ENCODE assay signal across 10 mouse cellular contexts in the genomic region with DNA sequence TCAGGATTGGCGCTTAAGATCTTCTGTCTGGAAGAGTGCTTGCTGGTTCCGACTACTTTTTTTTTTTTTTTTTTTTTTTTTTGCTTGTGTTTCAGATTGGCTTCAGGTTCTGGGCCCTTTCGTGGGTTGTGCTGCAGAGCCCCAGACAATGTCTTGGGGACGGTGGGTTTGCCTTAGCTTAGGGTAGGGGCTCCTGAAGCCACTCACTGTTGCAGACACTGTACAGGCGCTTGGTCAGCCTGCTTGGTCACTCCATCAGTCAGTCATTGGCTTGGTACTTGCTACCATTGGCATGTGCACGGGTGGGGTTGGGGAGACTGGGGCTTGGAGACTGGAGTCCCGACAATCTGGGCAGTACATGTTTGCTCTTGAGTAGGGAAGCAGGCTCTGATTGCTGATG.
DNase-seq lines count a peak whose midpoint lies in the region; ATAC-seq and TF ChIP-seq lines count a peak whose summit lies in the region.
"Had no signal": no experiment of that assay in that cellular context is flagged by ENCODE, and none has a peak within 500 bp of the region (broad histone marks: within the 10 kb centered on the region; RNA-seq: fewer than 3 reads in every experiment).

No protein-coding gene starts in this region.

- H3K4me3 ChIP-seq in kidney, postnatal 0 days (replicated peaks; ENCODE audit: low read depth, low read length): no peak overlapping the region
- H3K4me3 ChIP-seq in forebrain, embryonic 10.5 days: peak overlapping the region; percentile 50
- peak overlapping the region; percentile 43 for H3K4me3 ChIP-seq in intestine, embryonic 16.5 days (ENCODE audit: low read length)
- H3K4me3 ChIP-seq in myocyte: peak overlapping the region; percentile 4
- H3K4me3 ChIP-seq: erythroblast, embryonic 14.5 days had no signal

- H3K79me2 ChIP-seq in myocyte (ENCODE audit: control insufficient read depth, insufficient read depth): no peaks in the 10 kb centered on the region

- peak overlapping the region; percentile 56 for H3K4me2 ChIP-seq in kidney, postnatal 0 days (ENCODE audit: low read length)
- peak overlapping the region; percentile 90 for H3K4me2 ChIP-seq in intestine, embryonic 16.5 days (ENCODE audit: low read depth, low read length)
- peak overlapping the region; percentile 68 for H3K4me2 ChIP-seq in myocyte (ENCODE audit: low read depth)

- no peaks in the 10 kb centered on the region for H3K9me3 ChIP-seq in kidney, postnatal 0 days (replicated peaks; ENCODE audit: low read length)
- no peaks in the 10 kb centered on the region for H3K9me3 ChIP-seq in forebrain, embryonic 10.5 days
- no peaks in the 10 kb centered on the region for H3K9me3 ChIP-seq in intestine, embryonic 16.5 days (ENCODE audit: control insufficient read depth, low read length)

- TF ChIP-seq POLR2A in myocyte (IDR thresholded peaks at IDR 0.05; ENCODE audit: insufficient read length, low read depth): no peak

- H3K36me3 ChIP-seq in kidney, postnatal 0 days (ENCODE audit: insufficient read depth, low read length): no peaks in the 10 kb centered on the region
- no peaks in the 10 kb centered on the region for H3K36me3 ChIP-seq in forebrain, embryonic 10.5 days (replicated peaks)
- H3K36me3 ChIP-seq in intestine, embryonic 16.5 days (ENCODE audit: control insufficient read depth, insufficient read depth, low read length): no peaks in the 10 kb centered on the region
- H3K36me3 ChIP-seq in myocyte (ENCODE audit: control insufficient read depth, insufficient read depth): no peaks in the 10 kb centered on the region

- no peak for DNase-seq in kidney, postnatal 0 days (ENCODE audit: low spot score)
- DNase-seq in kidney, postnatal 14 days: no peak
- DNase-seq in forebrain, embryonic 10.5 days (ENCODE audit: extremely low spot score, low spot score): no peak
- DNase-seq in left cerebral cortex, adult 18-20 months (ENCODE audit: low spot score in 2 of 2): no peak
- DNase-seq in urinary bladder, postnatal 36 days (ENCODE audit: low spot score in 2 of 2): no peak
- no peak for DNase-seq in adrenal gland, adult 8-10 months

- H3ac ChIP-seq in myocyte (ENCODE audit: control insufficient read depth, insufficient read length): no peak overlapping the region

- H3K27ac ChIP-seq in kidney, postnatal 0 days: no peak overlapping the region
- H3K27ac ChIP-seq in forebrain, embryonic 10.5 days: peak overlapping the region; percentile 89
- no peak overlapping the region for H3K27ac ChIP-seq in intestine, embryonic 16.5 days (ENCODE audit: low read length)

- ATAC-seq in kidney, postnatal 0 days (replicated peaks; ENCODE audit: low FRiP score, low read depth): peak; percentile 8; the same call in 1 of the 2 replicates
- peak; percentile 17 for ATAC-seq in intestine, embryonic 16.5 days
- ATAC-seq: Patski had no signal

- TF ChIP-seq CTCF in kidney, postnatal 0 days (IDR thresholded peaks at IDR 0.05; ENCODE audit: low read depth): no peak

- peaks cover 8% of the 10 kb centered on the region; the same call in 1 of the 2 replicates for H3K4me1 ChIP-seq in kidney, postnatal 0 days (replicated peaks; ENCODE audit: insufficient read depth, low read length)
- peaks cover 44% of the 10 kb centered on the region for H3K4me1 ChIP-seq in forebrain, embryonic 10.5 days
- H3K4me1 ChIP-seq in intestine, embryonic 16.5 days (ENCODE audit: control insufficient read depth, insufficient read depth, low read length): peaks cover 23% of the 10 kb centered on the region

- 12% methylated on average over 7 of the region's 7 CpGs for WGBS in kidney, postnatal 0 days
- 18% methylated on average over 7 of the region's 7 CpGs for WGBS in forebrain, embryonic 10.5 days
- 19% methylated on average over 7 of the region's 7 CpGs for WGBS in intestine, embryonic 16.5 days

- H3K27me3 ChIP-seq in kidney, postnatal 0 days (ENCODE audit: insufficient read depth, low read length): no peaks in the 10 kb centered on the region
- peaks cover 39% of the 10 kb centered on the region for H3K27me3 ChIP-seq in forebrain, embryonic 10.5 days (ENCODE audit: poor library complexity, severe bottlenecking)
- H3K27me3 ChIP-seq in intestine, embryonic 16.5 days (replicated peaks; ENCODE audit: control insufficient read depth, insufficient read depth, low read length): no peaks in the 10 kb centered on the region
- H3K27me3 ChIP-seq in myocyte (ENCODE audit: control insufficient read depth, insufficient read depth, insufficient read length): no peaks in the 10 kb centered on the region
- H3K27me3 ChIP-seq: Patski had no signal

- no peak overlapping the region for H3K9ac ChIP-seq in kidney, postnatal 0 days (ENCODE audit: low read depth, low read length)
- peak overlapping the region; percentile 63; the same call in 1 of the 2 replicates for H3K9ac ChIP-seq in intestine, embryonic 16.5 days (ENCODE audit: low read depth, low read length)

TF ChIP-seq in myocyte, 11 proteins besides CTCF, POLR2A, EP300 and RAD21:
- no peak for TF ChIP-seq SRF (IDR thresholded peaks at IDR 0.05; ENCODE audit: control insufficient read depth, insufficient read length, low read depth)
- no peak for TF ChIP-seq USF1 (IDR thresholded peaks at IDR 0.05; ENCODE audit: low read depth)
- TF ChIP-seq MAX (IDR thresholded peaks at IDR 0.05; ENCODE audit: low read depth): no peak
- no peak for TF ChIP-seq TCF12 (IDR thresholded peaks at IDR 0.05; ENCODE audit: insufficient read depth, poor library complexity, severe bottlenecking)
- TF ChIP-seq POLR2AphosphoS2 (IDR thresholded peaks at IDR 0.05; ENCODE audit: insufficient read length, low read depth): no peak
